Mouse (Mus musculus): ENCODE data around the gene A430005L14Rik. TPM values are rescaled to one million over a fixed set of nuclear protein-coding genes. Genes with fewer than 3 reads are reported as not detected.
"Not testable (repeated sequence)": the region's sequence is repeated elsewhere in the genome, so short reads cannot be mapped to it uniquely, and the experiment has no call there.

The A430005L14Rik gene
- polyA plus RNA-seq (2015; fragmentation: Nextera tagmentation; extraction: Ambion mirVana) = 56.1 and 59.5 TPM in 2 replicates

DNA sequence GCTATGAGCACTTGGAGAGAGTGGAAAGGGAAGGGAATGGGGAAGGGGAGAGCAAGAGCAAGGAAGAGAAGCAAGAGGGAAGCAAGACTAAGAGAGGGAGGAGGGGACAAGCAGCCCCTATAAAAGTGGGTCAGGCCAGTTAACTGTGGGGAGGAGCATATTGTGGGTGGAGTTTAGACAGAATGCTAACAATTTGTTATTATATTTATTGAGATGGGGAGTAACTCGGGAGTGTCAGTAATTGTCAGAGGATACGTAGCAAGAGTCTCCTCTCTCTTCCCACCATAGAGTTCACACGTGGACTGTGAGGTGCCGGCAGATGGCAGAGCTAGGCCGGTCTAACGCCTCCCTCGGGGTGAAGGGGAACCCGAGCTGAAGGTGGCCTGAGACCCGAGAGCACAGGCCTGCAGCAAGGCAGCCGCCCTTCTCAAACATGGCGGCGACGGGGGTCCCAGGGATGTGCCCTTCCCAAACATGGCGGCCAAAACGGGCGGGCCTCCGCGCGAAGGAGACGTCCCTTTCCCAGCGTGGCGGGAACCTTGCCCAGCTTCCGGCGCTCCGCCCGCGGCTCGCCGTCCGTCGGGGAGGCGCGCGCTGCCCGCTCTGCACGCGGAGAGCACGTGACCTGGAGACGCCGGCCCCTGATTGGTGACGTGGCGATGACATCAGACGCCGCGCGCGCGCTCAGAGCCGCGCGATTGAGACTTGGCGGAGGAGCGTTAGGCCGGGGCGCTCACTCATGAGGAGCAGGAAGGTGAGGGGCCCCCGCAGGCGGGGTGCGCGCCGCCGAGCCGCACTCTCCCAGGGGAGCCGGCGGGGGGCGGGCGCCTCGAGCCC, at the start of gene A430005L14Rik:
Gene A430005L14Rik, plus strand, starts transcription at position 669 of the 837 bp plus-strand sequence.
- ATAC-seq (peak; percentile 94), DNase-seq (peak; percentile 96)
- Histone ChIP-seq H3K27me3 (ENCODE audit: insufficient read depth, low read length) (no peaks in the 10 kb centered on the region), H3K27ac (ENCODE audit: low read depth) (peak within 1 kb of the TSS; percentile 97), H3K4me1 (ENCODE audit: insufficient read depth) (peaks cover 18% of the 10 kb centered on the region), H3K36me3 (replicated peaks; ENCODE audit: insufficient read depth, low read length) (peaks cover 16% of the 10 kb centered on the region), H3K9ac (replicated peaks) (peak within 1 kb of the TSS; percentile 89), H3K4me3 (ENCODE audit: low read depth, low read length) (peak within 1 kb of the TSS; percentile 78), H3K9me3 (ENCODE audit: low read length) (no peaks in the 10 kb centered on the region), H3K4me2 (ENCODE audit: low read depth, low read length) (peak within 1 kb of the TSS; percentile 91)
- 4% methylated on average over 54 of the region's 67 CpGs for WGBS (ENCODE audit: insufficient replicate concordance)
- TF ChIP-seq CTCF (IDR thresholded peaks at IDR 0.05; ENCODE audit: low read depth) (peak; percentile 31), EP300 (IDR thresholded peaks at IDR 0.05; ENCODE audit: low read depth) (no peak)

DNA sequence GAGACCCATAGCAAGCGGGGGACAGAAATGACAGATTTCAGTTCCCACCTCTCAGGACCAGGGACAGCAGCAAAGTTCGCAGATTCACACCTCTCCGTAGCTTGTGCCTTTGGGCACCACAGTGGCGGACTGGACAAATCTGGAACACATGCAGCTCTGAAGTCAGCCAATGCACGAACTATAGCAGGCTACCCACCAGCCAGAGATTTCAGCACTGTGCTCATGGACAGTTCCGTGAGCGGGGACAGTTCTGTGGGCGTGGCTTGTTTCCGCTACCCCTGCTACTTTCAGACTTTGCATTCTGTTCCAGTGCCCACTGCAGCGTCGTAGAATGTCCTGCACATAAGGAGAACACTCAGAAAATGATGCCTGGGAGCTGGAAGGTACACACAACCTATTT, 49.5 kb upstream of the A430005L14Rik start:
- TF ChIP-seq CTCF (IDR thresholded peaks at IDR 0.05; ENCODE audit: low read depth) (no peak), EP300 (IDR thresholded peaks at IDR 0.05; ENCODE audit: low read depth) (no peak)
- Histone ChIP-seq H3K9ac (replicated peaks) (no peak overlapping the region), H3K27ac (ENCODE audit: low read depth) (no peak overlapping the region), H3K4me3 (ENCODE audit: low read depth, low read length) (no peak overlapping the region), H3K4me2 (ENCODE audit: low read depth, low read length) (no peak overlapping the region), H3K4me1 (ENCODE audit: insufficient read depth) (no peaks in the 10 kb centered on the region), H3K36me3 (replicated peaks; ENCODE audit: insufficient read depth, low read length) (no peaks in the 10 kb centered on the region), H3K9me3 (ENCODE audit: low read length) (no peaks in the 10 kb centered on the region), H3K27me3 (ENCODE audit: insufficient read depth, low read length) (no peaks in the 10 kb centered on the region)
- 27% methylated on average over 11 of the region's 11 CpGs for WGBS (ENCODE audit: insufficient replicate concordance)
- DNase-seq = peak; percentile 28
- no peak for ATAC-seq

DNA sequence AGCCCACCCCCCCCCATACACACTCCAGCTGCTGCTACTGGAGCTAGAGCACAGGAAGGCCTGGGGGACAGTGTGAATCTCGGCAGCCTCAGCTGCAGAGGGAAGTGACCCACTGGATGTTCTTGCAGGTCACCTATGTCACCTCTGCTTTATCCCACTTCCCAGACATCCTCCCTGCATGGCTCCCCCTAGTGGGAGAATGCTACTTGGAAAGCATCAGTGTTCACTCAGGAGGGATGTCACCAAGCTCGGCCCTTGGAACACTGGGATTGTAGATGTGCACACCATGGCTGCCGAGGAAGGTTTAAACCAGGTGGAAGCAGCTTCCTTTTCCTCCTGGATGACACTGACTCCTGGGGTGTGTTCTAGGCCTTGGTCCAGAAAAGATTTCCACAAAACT, 43.4 kb upstream of the A430005L14Rik start:
- H3K9me3 ChIP-seq (ENCODE audit: low read length) = no peaks in the 10 kb centered on the region
- no peak overlapping the region for H3K4me3 ChIP-seq (ENCODE audit: low read depth, low read length)
- no peak overlapping the region for H3K9ac ChIP-seq (replicated peaks)
- no peak for ATAC-seq
- DNase-seq = no peak
- H3K27ac ChIP-seq (ENCODE audit: low read depth) = no peak overlapping the region
- H3K4me1 ChIP-seq (ENCODE audit: insufficient read depth) = no peaks in the 10 kb centered on the region
- no peaks in the 10 kb centered on the region for H3K36me3 ChIP-seq (replicated peaks; ENCODE audit: insufficient read depth, low read length)
- 50% methylated on average over 3 of the region's 3 CpGs for WGBS (ENCODE audit: insufficient replicate concordance)
- H3K4me2 ChIP-seq (ENCODE audit: low read depth, low read length) = no peak overlapping the region
- TF ChIP-seq CTCF (IDR thresholded peaks at IDR 0.05; ENCODE audit: low read depth) (no peak), EP300 (IDR thresholded peaks at IDR 0.05; ENCODE audit: low read depth) (no peak)
- no peaks in the 10 kb centered on the region for H3K27me3 ChIP-seq (ENCODE audit: insufficient read depth, low read length)

DNA sequence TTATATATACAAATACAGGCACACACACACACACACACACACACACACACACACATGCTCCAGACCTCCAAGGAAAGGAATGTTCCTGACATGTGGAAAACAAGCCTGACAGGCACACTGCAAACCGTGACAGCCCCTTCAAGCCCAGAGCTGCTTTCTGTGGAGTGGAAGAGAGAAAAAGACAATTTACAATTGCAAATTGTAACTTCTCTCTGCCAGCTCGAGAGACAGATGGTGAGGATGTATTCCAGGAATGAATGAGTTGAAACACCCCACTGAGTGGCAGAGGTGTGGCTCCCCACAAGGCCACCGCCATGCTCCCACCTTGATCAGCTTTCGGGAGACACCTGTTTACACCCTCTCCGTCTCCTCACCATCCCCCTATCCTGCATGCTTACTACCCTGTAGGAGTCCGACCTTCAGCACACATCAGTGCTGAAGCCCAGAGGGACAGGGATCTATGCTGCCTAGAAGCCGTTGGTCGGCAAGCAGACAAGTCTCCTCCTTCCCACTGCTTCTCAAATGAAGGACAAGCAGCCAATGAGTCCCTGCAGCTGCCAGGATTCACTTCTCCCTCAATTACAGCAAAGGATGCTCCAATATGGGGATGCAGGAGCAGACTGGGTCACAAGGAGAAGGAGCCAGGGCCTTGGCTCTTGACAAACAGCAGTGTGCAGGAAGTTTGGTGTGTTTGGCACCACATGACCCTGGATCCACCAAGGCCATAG, 39.1 kb upstream of the A430005L14Rik start:
- Histone ChIP-seq H3K4me2 (ENCODE audit: low read depth, low read length) (no peak overlapping the region), H3K9ac (replicated peaks) (no peak overlapping the region), H3K36me3 (replicated peaks; ENCODE audit: insufficient read depth, low read length) (no peaks in the 10 kb centered on the region), H3K27me3 (ENCODE audit: insufficient read depth, low read length) (no peaks in the 10 kb centered on the region), H3K27ac (ENCODE audit: low read depth) (no peak overlapping the region), H3K9me3 (ENCODE audit: low read length) (no peaks in the 10 kb centered on the region), H3K4me1 (ENCODE audit: insufficient read depth) (no peaks in the 10 kb centered on the region), H3K4me3 (ENCODE audit: low read depth, low read length) (no peak overlapping the region)
- ATAC-seq = no peak
- no peak for DNase-seq
- TF ChIP-seq EP300 (IDR thresholded peaks at IDR 0.05; ENCODE audit: low read depth) (no peak), CTCF (IDR thresholded peaks at IDR 0.05; ENCODE audit: low read depth) (no peak)
- WGBS (ENCODE audit: insufficient replicate concordance) = 42% methylated on average over 8 of the region's 8 CpGs

DNA sequence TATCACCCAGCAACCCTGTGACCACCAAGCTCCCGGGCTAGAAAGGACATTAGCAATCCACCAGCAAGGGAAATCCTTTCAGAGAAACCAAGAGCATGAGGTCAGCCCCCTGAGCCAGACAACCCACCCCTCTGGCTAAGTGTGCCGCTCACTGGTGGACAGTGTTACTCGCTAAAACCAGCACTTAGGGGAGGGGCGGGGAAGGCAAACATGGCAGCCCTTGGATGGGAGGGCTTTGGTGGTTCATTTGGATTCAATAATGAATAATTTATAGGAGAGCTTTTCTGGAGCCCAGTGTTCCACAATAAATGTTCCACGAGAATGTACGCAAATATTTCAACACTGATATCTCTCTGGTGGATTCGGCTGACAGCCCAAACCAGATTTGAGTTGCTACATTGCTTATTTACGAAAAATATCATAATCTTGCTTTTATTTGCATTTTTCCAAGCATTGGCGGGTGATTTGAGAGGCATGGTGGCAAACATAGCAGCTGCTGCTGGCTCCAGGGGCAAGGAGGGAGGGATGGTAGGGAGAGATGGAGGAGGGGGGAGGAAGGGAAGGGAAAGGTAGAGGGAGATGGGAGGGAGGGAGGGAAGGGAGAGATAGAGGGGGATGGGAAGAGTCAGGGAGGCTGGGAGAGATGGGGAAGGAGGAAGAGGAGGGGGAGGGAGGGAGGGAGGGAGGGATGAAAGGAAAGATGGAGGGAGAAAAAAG, 36.4 kb upstream of the A430005L14Rik start:
- H3K27me3 ChIP-seq (ENCODE audit: insufficient read depth, low read length) = no peaks in the 10 kb centered on the region
- H3K4me2 ChIP-seq (ENCODE audit: low read depth, low read length) = no peak overlapping the region
- H3K36me3 ChIP-seq (replicated peaks; ENCODE audit: insufficient read depth, low read length) = no peaks in the 10 kb centered on the region
- WGBS (ENCODE audit: insufficient replicate concordance) = 66% methylated on average over 9 of the region's 9 CpGs
- ATAC-seq (no peak), DNase-seq (no peak)
- H3K4me3 ChIP-seq (ENCODE audit: low read depth, low read length) = no peak overlapping the region
- TF ChIP-seq CTCF (IDR thresholded peaks at IDR 0.05; ENCODE audit: low read depth) (no peak), EP300 (IDR thresholded peaks at IDR 0.05; ENCODE audit: low read depth) (no peak)
- no peaks in the 10 kb centered on the region for H3K4me1 ChIP-seq (ENCODE audit: insufficient read depth)
- H3K9me3 ChIP-seq (ENCODE audit: low read length) = no peaks in the 10 kb centered on the region
- H3K27ac ChIP-seq (ENCODE audit: low read depth) = no peak overlapping the region
- no peak overlapping the region for H3K9ac ChIP-seq (replicated peaks)

DNA sequence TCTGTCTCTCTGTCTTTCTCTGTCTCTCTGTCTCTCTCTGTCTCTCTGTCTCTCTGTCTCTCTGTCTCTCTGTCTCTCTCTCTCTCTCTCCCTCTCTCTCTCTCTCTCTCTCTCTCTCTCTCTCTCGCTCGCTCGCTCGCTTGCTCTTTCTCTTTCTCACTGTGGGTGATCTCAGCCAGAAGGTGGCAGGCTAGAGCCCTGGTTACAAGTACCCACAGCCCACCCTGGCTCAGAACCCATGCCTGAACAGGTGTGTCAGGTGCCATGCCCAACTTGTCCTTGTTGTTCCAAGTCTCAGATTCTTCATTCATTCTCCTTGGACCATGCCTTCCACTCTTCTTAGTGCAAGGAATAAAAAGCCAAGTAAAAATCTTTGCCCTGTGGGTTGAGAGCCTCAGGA, 34.9 kb upstream of the A430005L14Rik start:
- H3K27me3 ChIP-seq (ENCODE audit: insufficient read depth, low read length); H3K4me3 ChIP-seq (ENCODE audit: low read depth, low read length); H3K36me3 ChIP-seq (replicated peaks; ENCODE audit: insufficient read depth, low read length); H3K9me3 ChIP-seq (ENCODE audit: low read length); ATAC-seq; H3K4me2 ChIP-seq (ENCODE audit: low read depth, low read length); H3K9ac ChIP-seq (replicated peaks); H3K27ac ChIP-seq (ENCODE audit: low read depth); DNase-seq; H3K4me1 ChIP-seq (ENCODE audit: insufficient read depth): not testable (repeated sequence)
- TF ChIP-seq CTCF (IDR thresholded peaks at IDR 0.05; ENCODE audit: low read depth) = peak; percentile 19; the same call in 1 of the 2 replicates
- 40% methylated on average over 4 of the region's 4 CpGs for WGBS (ENCODE audit: insufficient replicate concordance)

Measured in liver, postnatal 0 days (tissue).